Mouse (Mus musculus) midbrain, embryonic 10.5 days (tissue): ENCODE data around the gene Cntnap2. TPM values are rescaled to one million over a fixed set of nuclear protein-coding genes. Genes with fewer than 3 reads are reported as not detected.
"Not testable (repeated sequence)": the region's sequence is repeated elsewhere in the genome, so short reads cannot be mapped to it uniquely, and the experiment has no call there.

Source experiments
- DNase-seq: peaks from one replicate; pipeline ENCODE4 v3.0.0-alpha.2; 2017; ENCODE audit warnings: low spot score
- H3K27ac ChIP-seq: fragments of 300-500 bp; sonication (generic); replicated peaks from 2 replicates; pipeline ENCODE4 v1.5.1; 2016; ENCODE audit warnings: mild to moderate bottlenecking
- H3K27me3 ChIP-seq: fragments of 300-500 bp; sonication (generic); 2 replicates; pipeline ENCODE4 v1.6.1; 2016; ENCODE audit warnings: low read depth, mild to moderate bottlenecking; ENCODE audit not compliant: poor library complexity, severe bottlenecking
- H3K36me3 ChIP-seq: fragments of 300-500 bp; sonication (generic); 2 replicates; pipeline ENCODE4 v1.6.1; 2016; ENCODE audit warnings: mild to moderate bottlenecking, moderate library complexity
- H3K4me1 ChIP-seq: fragments of 300-500 bp; sonication (generic); 2 replicates; pipeline ENCODE4 v1.6.1; 2016
- H3K4me3 ChIP-seq: fragments of 300-500 bp; sonication (generic); 2 replicates; pipeline ENCODE4 v1.5.1; 2016; ENCODE audit warnings: mild to moderate bottlenecking, moderate library complexity
- H3K9me3 ChIP-seq: fragments of 300-500 bp; sonication (generic); replicated peaks from 2 replicates; pipeline ENCODE4 v1.6.1; 2016; ENCODE audit warnings: mild to moderate bottlenecking
- WGBS: fragments of 180-500 bp; shearing (Covaris S2); methylation state at CpG from one replicate; pipeline ENCODE4 v1.1.7; 2016; 5-methylcytosine and 5-hydroxymethylcytosine counted together
- polyA plus RNA-seq: library from polyadenylated mRNA; unstranded; fragments of >200 nt; fragmentation: Nextera tagmentation; extraction: Ambion mirVana; gene quantifications from 2 replicates; pipeline ENCODE4 v1.2.1, GENCODE M21; 2016

Gene Cntnap2
- polyA plus RNA-seq, 1 experiment from 2014 or later: 23.2 TPM

DNA sequence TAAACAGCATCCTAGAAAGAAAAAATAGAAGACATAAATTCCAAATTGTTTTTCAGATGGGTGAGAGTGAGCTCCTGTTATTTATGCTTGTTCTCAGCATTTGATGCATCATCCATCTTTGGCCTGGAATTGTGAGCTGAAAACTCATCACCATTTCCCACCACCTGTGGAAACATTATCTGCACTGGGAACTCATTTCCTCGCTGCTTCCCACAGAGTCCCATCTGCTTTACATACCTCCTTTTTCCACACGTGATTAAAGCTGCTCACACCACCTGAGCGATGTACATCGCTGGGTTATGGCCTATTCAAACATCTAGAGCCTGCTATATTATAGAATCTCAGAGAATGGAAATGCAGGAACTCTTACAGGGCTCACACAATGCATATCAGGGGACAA, 1413.5 kb downstream of the Cntnap2 start:
- WGBS: 84% methylated on average over 4 of the region's 4 CpGs
- no peaks in the 10 kb centered on the region for H3K27me3 ChIP-seq
- H3K36me3 ChIP-seq: no peaks in the 10 kb centered on the region
- H3K4me3 ChIP-seq: no peak overlapping the region
- no peaks in the 10 kb centered on the region for H3K9me3 ChIP-seq
- H3K4me1 ChIP-seq: no peaks in the 10 kb centered on the region
- no peak for DNase-seq
- no peak overlapping the region for H3K27ac ChIP-seq

DNA sequence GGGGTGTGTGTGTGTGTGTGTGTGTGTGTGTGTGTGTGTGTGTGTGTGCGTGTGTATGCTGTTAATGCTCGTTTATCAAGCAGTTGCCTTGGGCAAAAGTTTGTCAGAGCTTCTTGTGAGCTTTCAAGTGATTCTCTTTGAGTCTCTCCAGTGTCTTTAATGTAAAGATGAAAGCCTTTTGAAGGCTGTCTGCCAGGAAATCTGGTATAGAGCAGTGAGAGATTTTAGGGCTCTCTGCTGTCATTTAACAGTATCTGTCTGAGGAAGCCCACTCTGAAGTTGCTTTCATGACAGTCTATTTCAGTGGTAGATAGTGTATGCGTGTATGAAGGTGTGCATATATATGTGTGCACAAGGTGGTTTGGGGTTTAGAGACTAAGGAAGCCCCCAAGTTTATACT, 1425.2 kb downstream of the Cntnap2 start:
- no peaks in the 10 kb centered on the region for H3K9me3 ChIP-seq
- no peak for DNase-seq
- H3K27ac ChIP-seq: no peak overlapping the region
- no peaks in the 10 kb centered on the region for H3K4me1 ChIP-seq
- WGBS: 85% methylated on average over 3 of the region's 3 CpGs
- no peaks in the 10 kb centered on the region for H3K36me3 ChIP-seq
- no peak overlapping the region for H3K4me3 ChIP-seq
- H3K27me3 ChIP-seq: no peaks in the 10 kb centered on the region

DNA sequence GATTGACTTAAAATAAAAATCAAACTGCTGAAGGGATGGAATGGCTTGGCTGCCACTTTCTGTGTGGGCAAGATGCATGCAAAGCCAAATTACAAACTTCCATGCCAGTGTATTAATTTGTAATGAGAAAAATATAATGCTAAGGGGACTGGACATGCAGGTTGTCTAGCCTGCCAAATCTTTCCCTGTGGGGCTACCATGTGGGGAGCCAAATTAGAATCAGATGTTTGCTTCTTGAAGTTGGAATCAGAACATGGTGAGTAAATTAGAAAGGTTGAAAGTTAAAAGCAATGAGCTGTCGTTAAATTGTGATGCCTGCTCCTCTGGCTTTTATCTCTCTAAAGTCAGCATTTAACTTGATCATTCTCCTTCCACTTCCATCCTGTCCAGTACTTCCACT, 1443.6 kb downstream of the Cntnap2 start:
- Histone ChIP-seq H3K9me3 (no peaks in the 10 kb centered on the region), H3K36me3 (no peaks in the 10 kb centered on the region), H3K4me3 (no peak overlapping the region), H3K4me1 (no peaks in the 10 kb centered on the region), H3K27ac (no peak overlapping the region), H3K27me3 (no peaks in the 10 kb centered on the region)
- DNase-seq: no peak
- 76% methylated on average over 1 of the region's 1 CpGs for WGBS

DNA sequence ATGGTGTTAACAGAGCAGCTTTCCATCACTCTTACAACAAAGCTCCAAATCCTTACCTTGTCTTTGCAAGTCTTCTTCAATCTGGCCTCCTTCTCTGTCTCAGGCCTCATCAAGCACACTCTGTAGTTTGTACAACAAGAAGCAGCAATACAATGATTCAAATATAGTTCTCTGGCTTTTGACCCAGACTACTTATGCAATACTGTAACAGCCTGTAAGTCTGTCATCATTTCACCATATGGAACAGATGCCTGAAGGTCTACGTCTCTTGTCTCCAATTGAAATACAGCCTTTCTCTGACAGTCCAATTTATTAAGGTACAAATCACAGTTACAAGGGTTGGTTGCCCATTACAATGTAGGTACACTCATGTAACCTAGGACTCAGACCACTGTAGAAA, 1453.7 kb downstream of the Cntnap2 start:
- no peaks in the 10 kb centered on the region for H3K36me3 ChIP-seq
- 95% methylated on average over 1 of the region's 1 CpGs for WGBS

DNA sequence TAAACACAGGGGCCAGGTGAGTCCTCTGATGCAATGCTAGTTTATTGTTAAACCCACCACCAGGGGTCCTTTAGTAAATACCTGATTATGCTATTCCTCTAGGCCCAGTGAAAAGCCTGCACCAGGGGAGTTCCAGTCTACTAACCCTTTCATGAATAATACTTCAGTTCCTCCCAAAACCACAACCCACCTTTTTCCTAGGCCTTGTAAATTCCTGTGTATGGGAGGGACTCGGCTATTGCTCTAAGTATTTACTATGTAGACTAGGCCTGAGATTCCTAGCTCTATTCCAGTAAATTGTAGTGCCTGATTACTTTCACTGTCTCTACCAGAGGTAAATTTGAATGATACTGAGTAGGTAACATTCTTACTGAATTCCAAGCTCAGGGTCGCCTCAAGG, 1478.4 kb downstream of the Cntnap2 start:
- not testable (repeated sequence) for H3K4me3 ChIP-seq, H3K4me1 ChIP-seq, DNase-seq, H3K36me3 ChIP-seq, H3K9me3 ChIP-seq, H3K27ac ChIP-seq, H3K27me3 ChIP-seq
- 88% methylated on average over 2 of the region's 2 CpGs for WGBS

More for the DNA sequence above, 1453.7 kb downstream of the Cntnap2 start:
- Histone ChIP-seq H3K4me1 (no peaks in the 10 kb centered on the region), H3K27ac (no peak overlapping the region), H3K4me3 (no peak overlapping the region), H3K9me3 (no peaks in the 10 kb centered on the region), H3K27me3 (no peaks in the 10 kb centered on the region)
- DNase-seq: no peak

DNA sequence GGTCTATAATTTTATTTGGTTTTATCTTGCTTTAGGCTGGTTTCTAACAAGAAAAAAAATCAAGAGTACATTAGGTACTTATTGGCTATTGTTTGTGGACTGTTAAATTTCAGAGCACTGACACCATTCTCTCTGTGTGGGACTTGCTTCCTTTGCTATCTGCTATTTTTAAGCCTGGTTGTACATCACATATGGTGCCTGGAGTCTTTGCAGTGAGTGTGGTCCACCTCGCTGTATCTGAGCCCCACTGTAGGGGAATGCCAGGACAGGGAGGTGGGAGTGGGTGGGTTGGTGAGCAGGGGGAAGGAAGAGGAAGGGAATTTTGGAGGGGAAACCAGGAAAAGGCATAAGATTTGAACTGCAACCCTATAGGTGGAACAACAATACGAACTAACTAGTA, 1504.3 kb downstream of the Cntnap2 start:
- no peak for DNase-seq
- Histone ChIP-seq H3K9me3 (no peaks in the 10 kb centered on the region), H3K36me3 (no peaks in the 10 kb centered on the region), H3K4me1 (no peaks in the 10 kb centered on the region), H3K27ac (no peak overlapping the region), H3K4me3 (no peak overlapping the region), H3K27me3 (no peaks in the 10 kb centered on the region)
- 88% methylated on average over 2 of the region's 2 CpGs for WGBS

DNA sequence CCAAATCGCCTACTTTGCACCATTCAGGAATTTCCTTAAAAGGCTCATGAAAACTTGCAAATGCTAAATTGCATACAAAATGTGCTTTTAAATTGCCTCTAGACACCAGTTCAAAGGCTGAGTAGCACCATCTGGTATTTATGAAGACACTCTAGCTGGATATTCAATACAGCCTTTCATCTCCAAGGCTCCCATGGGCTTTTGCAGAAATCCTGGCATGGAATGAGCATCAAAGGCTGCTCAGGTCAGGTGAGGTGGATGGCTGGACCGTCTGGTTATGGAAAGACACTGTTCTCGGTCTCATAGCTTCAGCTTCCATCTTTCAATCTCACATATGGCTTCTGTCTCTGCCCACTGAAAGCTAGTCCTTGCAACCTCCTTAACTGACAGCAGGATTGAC, 1515.9 kb downstream of the Cntnap2 start:
- H3K4me3 ChIP-seq: no peak overlapping the region
- WGBS: 75% methylated on average over 3 of the region's 3 CpGs
- no peak for DNase-seq

DNA sequence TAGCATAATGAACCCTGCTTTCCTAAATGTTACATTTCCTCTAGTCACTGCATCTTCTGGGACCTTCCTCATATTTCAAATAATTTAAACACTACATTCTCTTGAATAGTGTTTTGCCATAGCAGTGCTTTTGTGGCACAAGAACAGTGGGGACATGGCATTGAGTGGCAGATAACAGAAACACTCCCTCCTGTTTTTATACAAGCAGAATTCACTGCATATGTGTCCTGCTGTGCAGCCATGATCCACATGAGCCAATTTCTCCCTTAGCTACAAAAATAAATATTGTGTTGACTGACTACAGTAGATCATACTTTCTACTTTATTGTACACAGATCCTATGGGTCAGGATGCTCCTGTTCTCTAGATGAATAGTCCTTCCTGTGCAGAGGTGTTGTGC, 1553.2 kb downstream of the Cntnap2 start:
- DNase-seq: no peak

More for the DNA sequence above, 1515.9 kb downstream of the Cntnap2 start:
- Histone ChIP-seq H3K36me3 (no peaks in the 10 kb centered on the region), H3K9me3 (no peaks in the 10 kb centered on the region), H3K4me1 (no peaks in the 10 kb centered on the region), H3K27me3 (no peaks in the 10 kb centered on the region), H3K27ac (no peak overlapping the region)

DNA sequence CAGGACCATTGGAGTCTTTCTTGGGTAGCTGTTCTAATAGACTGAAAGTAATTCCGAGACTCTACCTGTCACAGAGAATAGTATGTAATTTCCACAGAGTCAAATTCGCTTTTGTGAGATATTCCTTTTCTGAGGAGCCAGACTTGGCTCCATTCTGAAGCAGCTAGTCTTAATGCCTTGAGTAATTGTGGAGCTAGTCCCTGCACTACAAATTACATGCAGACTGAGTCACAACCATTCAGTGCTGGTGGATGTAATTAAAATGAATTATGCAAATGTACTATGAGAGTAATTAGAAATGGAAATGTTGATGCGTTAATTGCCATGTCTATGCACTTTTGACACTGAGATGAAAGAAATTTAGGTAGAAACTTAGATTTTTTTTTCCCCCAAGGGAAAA, 1553.7 kb downstream of the Cntnap2 start:
- Histone ChIP-seq H3K4me3 (no peak overlapping the region), H3K4me1 (no peaks in the 10 kb centered on the region), H3K27me3 (no peaks in the 10 kb centered on the region), H3K27ac (no peak overlapping the region), H3K9me3 (no peaks in the 10 kb centered on the region), H3K36me3 (no peaks in the 10 kb centered on the region)
- WGBS: 88% methylated on average over 3 of the region's 3 CpGs
- DNase-seq: no peak

More for the DNA sequence above, 1553.2 kb downstream of the Cntnap2 start:
- Histone ChIP-seq H3K36me3 (no peaks in the 10 kb centered on the region), H3K27ac (no peak overlapping the region), H3K9me3 (no peaks in the 10 kb centered on the region), H3K4me1 (no peaks in the 10 kb centered on the region), H3K27me3 (no peaks in the 10 kb centered on the region), H3K4me3 (no peak overlapping the region)

DNA sequence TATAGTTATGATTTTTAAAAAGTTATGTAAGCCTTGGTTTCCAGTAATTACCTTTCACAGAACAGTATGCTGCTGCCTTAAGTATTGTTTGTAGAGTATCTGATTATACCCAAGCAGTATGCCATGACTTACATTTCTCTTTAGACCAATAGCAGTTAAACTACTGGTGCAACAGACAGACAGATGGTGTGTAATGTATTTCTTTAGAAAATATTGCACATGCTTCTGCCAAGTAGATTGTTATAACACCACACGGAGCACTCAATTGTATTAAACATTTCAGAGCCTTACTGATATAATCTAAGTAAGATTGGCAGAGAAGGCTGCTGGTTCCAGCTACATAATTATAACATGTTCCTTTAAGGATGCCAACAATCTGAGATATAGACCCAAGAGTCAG, 1609.9 kb downstream of the Cntnap2 start:
- H3K4me3 ChIP-seq: no peak overlapping the region
- H3K9me3 ChIP-seq: no peaks in the 10 kb centered on the region
- no peak overlapping the region for H3K27ac ChIP-seq
- H3K36me3 ChIP-seq: no peaks in the 10 kb centered on the region
- DNase-seq: no peak
- no peaks in the 10 kb centered on the region for H3K4me1 ChIP-seq
- WGBS: 94% methylated on average over 1 of the region's 1 CpGs
- H3K27me3 ChIP-seq: no peaks in the 10 kb centered on the region

DNA sequence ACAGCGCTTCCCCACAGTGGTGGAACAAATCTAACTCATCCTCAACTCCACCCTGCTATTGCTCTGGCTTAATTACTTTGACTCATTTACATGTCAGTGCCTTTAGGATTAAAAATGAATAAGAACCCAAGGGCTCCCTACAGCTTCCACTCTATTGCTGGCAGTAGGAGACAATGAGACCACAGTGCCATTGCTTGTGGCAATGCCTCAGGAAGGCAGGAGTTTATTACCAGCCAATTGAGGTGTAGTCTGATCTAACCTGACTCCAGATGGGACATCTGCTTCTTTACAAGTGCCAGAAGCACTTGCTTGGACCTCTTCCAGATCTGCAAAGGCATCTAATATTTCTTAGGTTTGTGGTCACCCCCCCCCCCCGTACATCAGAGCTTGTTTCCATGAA, 1615.9 kb downstream of the Cntnap2 start:
- 83% methylated on average over 2 of the region's 2 CpGs for WGBS

DNA sequence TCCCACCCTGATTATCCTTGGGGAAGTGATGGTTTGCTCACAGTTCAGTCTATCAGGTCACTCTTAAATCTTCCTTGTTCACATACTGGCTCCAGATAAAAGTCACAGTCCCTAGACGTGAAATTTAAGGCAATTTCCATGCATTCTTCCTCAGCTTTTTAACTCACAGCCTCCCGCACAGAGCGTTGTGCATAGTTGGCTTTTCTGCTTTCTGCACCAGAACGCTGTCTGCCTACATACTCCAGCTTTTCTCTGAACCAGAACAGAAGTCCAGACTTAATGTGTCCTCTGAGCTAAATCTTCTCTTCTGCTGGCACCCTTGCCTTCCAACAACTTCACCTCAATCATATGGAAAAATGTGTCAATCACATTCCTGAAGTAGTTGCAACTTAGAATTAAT, 1616.5 kb downstream of the Cntnap2 start:
- H3K36me3 ChIP-seq: no peaks in the 10 kb centered on the region
- no peak overlapping the region for H3K4me3 ChIP-seq
- WGBS: 89% methylated on average over 4 of the region's 4 CpGs
- no peaks in the 10 kb centered on the region for H3K9me3 ChIP-seq
- no peaks in the 10 kb centered on the region for H3K4me1 ChIP-seq
- DNase-seq: no peak
- H3K27ac ChIP-seq: no peak overlapping the region
- H3K27me3 ChIP-seq: no peaks in the 10 kb centered on the region

More for the DNA sequence above, 1615.9 kb downstream of the Cntnap2 start:
- H3K9me3 ChIP-seq: no peaks in the 10 kb centered on the region
- no peak for DNase-seq
- H3K27me3 ChIP-seq: no peaks in the 10 kb centered on the region
- H3K27ac ChIP-seq: no peak overlapping the region
- H3K4me1 ChIP-seq: no peaks in the 10 kb centered on the region
- no peak overlapping the region for H3K4me3 ChIP-seq
- H3K36me3 ChIP-seq: no peaks in the 10 kb centered on the region

DNA sequence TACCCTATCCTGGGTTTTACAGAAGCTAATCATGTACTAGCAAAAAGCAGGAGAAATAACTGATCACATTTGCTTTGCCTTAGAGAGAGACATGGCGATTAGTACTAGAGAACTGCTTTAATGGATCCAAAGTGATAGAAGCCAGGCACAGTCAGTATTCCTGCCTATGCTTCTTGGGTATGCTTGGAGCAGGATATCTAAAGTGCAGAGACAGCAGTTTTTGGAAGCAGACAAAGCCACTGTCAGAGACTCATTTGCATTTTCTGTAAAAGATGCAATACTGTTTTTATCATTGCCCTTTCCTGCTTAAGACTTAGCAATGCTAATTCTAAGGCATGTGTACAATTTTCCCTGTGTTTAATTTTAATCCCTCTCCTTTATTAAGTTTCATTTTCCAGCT, 1637.0 kb downstream of the Cntnap2 start:
- Histone ChIP-seq H3K36me3 (no peaks in the 10 kb centered on the region), H3K4me1 (no peaks in the 10 kb centered on the region), H3K27ac (no peak overlapping the region), H3K4me3 (no peak overlapping the region), H3K27me3 (no peaks in the 10 kb centered on the region), H3K9me3 (no peaks in the 10 kb centered on the region)
- DNase-seq: no peak
- WGBS: 88% methylated on average over 1 of the region's 1 CpGs

DNA sequence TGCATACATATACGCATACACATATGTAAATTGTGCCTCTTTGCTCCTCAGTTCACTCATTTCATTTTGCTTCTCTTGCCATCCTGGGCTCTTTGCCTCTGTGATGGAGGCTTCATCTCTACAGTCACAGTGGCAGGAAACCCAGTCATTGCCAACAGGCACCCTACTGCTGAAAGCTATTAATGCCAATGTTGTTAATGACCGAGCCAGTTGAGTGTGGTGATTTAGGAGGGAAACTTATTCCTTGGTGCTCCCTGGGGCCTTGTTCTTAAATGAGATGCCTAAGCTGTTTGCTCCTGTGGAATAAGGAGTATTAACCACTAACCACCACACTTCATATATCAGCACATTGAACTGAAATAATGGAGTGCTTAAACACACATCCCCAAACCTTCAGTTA, 1640.2 kb downstream of the Cntnap2 start:
- H3K36me3 ChIP-seq: no peaks in the 10 kb centered on the region
- DNase-seq: no peak
- no peaks in the 10 kb centered on the region for H3K27me3 ChIP-seq
- no peaks in the 10 kb centered on the region for H3K4me1 ChIP-seq
- 84% methylated on average over 2 of the region's 2 CpGs for WGBS
- H3K4me3 ChIP-seq: no peak overlapping the region
- H3K27ac ChIP-seq: no peak overlapping the region
- H3K9me3 ChIP-seq: no peaks in the 10 kb centered on the region
